Mouse (Mus musculus): ENCODE data around the gene Slc35f3. TPM values are rescaled to one million over a fixed set of nuclear protein-coding genes. Genes with fewer than 3 reads are reported as not detected.
A peak's percentile ranks its signal among the peaks of the same experiment; 100 is the strongest.

Slc35f3 gene
- polyA plus RNA-seq, 1 experiment from 2014 or later: 0.08 TPM

DNA sequence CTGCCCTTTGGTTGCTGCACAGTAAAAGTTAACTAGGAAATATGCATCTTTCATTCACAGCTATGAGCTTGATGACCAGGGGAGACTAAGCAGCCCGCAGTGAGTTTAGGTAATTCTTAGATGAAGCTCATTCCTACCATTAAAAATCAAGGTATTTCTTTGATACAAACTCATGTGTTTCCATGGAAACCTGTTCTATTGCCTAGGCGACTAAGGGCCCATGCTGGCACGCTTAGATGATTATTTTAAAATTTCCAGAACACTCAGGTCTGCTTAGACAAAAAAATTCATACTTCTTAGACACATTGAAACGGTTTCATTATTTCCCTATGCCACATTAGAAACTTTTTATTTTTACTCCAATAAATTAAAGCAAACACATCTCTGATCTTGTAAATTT, 106.7 kb downstream of the Slc35f3 start:
- H3K27me3 ChIP-seq (replicated peaks): 0 out of 2 replicates have a peak, but pooled peaks cover 6% of the 10 kb centered on the region
- ATAC-seq (ENCODE audit: insufficient number of reproducible peaks, low FRiP score): no peak
- H3K4me3 ChIP-seq: no peak overlapping the region
- peaks cover 5% of the 10 kb centered on the region; the same call in 1 of the 2 replicates for H3K9me3 ChIP-seq (replicated peaks)
- no peaks in the 10 kb centered on the region for H3K36me3 ChIP-seq
- H3K9ac ChIP-seq: no peak overlapping the region
- H3K4me1 ChIP-seq (replicated peaks): no peaks in the 10 kb centered on the region
- H3K27ac ChIP-seq (ENCODE audit: poor library complexity, severe bottlenecking): no peak overlapping the region
- H3K4me2 ChIP-seq: no peak overlapping the region
- 71% methylated on average over 4 of the region's 4 CpGs for WGBS

DNA sequence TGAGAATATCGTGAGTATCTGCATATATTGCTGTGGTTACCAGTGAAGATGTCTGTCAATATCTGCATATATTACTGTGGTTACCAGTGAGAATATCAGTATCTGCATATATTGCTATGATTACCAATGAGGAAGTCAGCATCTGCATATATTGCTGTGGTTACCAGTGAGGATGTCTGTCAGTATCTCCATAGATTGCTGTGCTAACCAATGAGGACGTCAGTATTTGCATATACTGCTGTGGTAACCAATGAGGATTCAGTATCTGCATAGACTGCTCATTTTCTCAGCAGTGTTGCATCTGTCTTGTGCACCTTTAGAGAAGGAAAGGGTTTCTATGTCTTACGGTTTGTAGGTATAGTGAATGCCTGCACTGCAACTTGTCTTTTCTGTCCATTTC, 122.5 kb downstream of the Slc35f3 start:
- no peak overlapping the region for H3K27ac ChIP-seq (ENCODE audit: poor library complexity, severe bottlenecking)
- peaks cover 8% of the 10 kb centered on the region for H3K36me3 ChIP-seq
- peaks cover 9% of the 10 kb centered on the region for H3K4me1 ChIP-seq (replicated peaks)
- no peak overlapping the region for H3K4me2 ChIP-seq
- H3K4me3 ChIP-seq: no peak overlapping the region
- 82% methylated on average over 3 of the region's 3 CpGs for WGBS
- no peaks in the 10 kb centered on the region for H3K9me3 ChIP-seq (replicated peaks)
- ATAC-seq (ENCODE audit: insufficient number of reproducible peaks, low FRiP score): no peak
- H3K9ac ChIP-seq: no peak overlapping the region
- H3K27me3 ChIP-seq (replicated peaks): no peaks in the 10 kb centered on the region

DNA sequence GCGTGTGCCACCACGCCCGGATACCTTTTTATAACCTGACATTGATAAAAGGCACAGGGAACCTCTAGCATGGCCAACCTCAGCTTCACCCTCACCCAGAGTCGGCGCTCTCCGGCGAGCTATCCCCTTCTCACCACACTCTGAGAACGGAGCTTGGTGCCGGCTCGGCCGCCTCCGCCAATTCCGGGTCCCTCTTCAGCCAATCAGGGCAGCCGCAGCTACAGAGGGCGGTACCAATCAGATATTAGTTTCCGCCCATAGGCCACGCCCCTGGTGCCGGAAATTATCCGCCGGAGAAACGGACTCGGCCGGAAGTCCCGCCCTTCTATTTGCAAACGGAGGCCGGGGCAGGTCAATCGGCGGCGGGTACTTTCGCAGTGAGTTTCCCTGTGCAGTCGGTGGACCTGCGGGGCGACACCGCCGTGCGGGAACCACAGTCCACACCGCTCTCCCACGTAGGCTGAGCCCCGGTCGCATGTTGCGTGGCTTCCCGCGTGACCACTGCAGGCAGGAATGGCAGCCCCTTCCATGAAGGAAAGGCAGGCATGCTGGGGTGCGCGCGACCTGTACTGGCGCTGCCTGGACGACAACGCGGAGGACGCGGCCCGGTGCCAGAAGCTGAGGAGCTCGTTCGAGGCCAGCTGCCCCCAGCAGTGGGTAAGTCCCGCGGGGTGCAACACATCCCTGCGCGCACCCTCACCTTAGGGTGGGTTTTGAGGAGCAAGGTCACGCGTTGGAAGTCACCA, 124.0 kb downstream of the Slc35f3 start, which contains the start of gene Coa6:
Gene Coa6 (plus strand): TSS at position 342 of the 746 bp plus-strand sequence.
- H3K27me3 ChIP-seq (replicated peaks): no peaks in the 10 kb centered on the region
- peaks cover 23% of the 10 kb centered on the region for H3K36me3 ChIP-seq
- peaks cover 9% of the 10 kb centered on the region for H3K4me1 ChIP-seq (replicated peaks)
- peak within 1 kb of the TSS; percentile 90 for H3K9ac ChIP-seq
- H3K9me3 ChIP-seq (replicated peaks): no peaks in the 10 kb centered on the region
- peak within 1 kb of the TSS; percentile 86 for H3K4me2 ChIP-seq
- WGBS: under 1% methylated on average over 61 of the region's 61 CpGs
- H3K4me3 ChIP-seq: peak within 1 kb of the TSS; percentile 88
- peak; percentile 99 for ATAC-seq (ENCODE audit: insufficient number of reproducible peaks, low FRiP score)
- peak within 1 kb of the TSS; percentile 77 for H3K27ac ChIP-seq (ENCODE audit: poor library complexity, severe bottlenecking)

DNA sequence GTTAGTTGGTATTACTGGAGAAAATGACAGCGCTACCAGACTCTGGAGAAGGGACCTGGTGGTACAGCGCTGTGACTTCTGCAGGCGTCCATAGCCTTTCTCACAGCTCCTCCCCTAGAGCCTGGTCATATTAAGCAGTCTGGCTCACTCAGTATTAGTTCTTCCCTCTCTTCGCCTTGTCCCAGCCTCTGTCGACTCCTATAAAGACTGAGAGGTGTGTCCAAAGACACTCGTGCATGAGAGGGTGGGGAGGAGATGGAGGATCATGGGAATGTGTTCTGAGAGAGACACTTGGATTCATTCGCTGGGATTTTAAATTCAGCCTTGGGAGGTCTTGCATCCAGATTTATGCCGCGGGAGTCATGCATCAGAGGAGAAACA, 124.6 kb downstream of the Slc35f3 start:
- no peaks in the 10 kb centered on the region for H3K27me3 ChIP-seq (replicated peaks)

DNA sequence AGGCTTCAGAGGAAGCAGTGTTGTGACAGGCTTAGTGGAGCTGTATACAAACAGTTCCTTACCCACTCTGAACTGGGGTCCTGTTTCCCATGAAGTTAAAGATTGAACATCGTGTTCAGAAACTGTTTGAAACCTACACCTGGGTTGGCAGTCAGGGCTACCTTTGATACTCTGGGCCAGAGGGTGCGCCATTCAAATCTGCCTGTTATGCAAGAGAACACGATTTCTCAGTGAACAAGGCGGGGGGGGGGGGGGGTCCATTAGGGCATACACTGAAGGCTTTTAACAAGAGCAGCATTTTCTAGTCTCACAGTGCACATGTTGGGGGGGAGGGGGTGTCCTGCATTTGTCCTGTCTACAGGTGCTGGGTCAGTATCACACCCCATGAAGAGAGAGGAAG, 125.8 kb downstream of the Slc35f3 start:
- no peaks in the 10 kb centered on the region for H3K27me3 ChIP-seq (replicated peaks)
- H3K4me3 ChIP-seq: no peak overlapping the region
- peaks cover 40% of the 10 kb centered on the region for H3K36me3 ChIP-seq
- H3K4me2 ChIP-seq: no peak overlapping the region
- no peaks in the 10 kb centered on the region for H3K9me3 ChIP-seq (replicated peaks)
- WGBS: 90% methylated on average over 4 of the region's 4 CpGs
- peaks cover 9% of the 10 kb centered on the region for H3K4me1 ChIP-seq (replicated peaks)
- ATAC-seq (ENCODE audit: insufficient number of reproducible peaks, low FRiP score): no peak
- H3K9ac ChIP-seq: no peak overlapping the region
- no peak overlapping the region for H3K27ac ChIP-seq (ENCODE audit: poor library complexity, severe bottlenecking)

More for the DNA sequence above, 124.6 kb downstream of the Slc35f3 start:
- Histone ChIP-seq H3K4me3 (peak overlapping the region; percentile 88), H3K4me2 (peak overlapping the region; percentile 86), H3K9me3 (replicated peaks) (no peaks in the 10 kb centered on the region), H3K4me1 (replicated peaks) (peaks cover 9% of the 10 kb centered on the region), H3K27ac (ENCODE audit: poor library complexity, severe bottlenecking) (peak overlapping the region; percentile 77), H3K9ac (peak overlapping the region; percentile 90), H3K36me3 (peaks cover 28% of the 10 kb centered on the region)
- peak; percentile 22; the same call in 1 of the 2 replicates for ATAC-seq (ENCODE audit: insufficient number of reproducible peaks, low FRiP score)
- WGBS: 7% methylated on average over 9 of the region's 9 CpGs

DNA sequence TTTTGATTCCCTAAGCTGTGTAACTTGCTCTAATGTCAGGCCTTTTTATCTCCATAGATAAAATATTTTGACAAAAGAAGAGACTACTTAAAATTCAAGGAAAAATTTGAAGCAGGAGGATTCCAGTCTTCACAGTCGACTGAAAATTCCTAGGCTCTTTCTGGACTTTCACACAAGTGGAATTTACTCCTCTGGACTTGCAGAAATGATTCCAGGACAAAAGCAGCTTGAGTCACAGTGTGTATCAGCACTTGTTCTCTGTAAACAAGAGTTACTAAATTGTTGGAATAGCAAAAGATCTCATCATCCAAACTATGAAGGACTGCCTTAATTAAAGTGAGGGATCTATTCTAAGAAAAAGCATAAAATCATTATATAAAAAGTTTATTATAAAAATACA, 126.6 kb downstream of the Slc35f3 start:
- Histone ChIP-seq H3K27ac (ENCODE audit: poor library complexity, severe bottlenecking) (no peak overlapping the region), H3K4me2 (no peak overlapping the region), H3K9me3 (replicated peaks) (no peaks in the 10 kb centered on the region), H3K4me1 (replicated peaks) (peaks cover 9% of the 10 kb centered on the region), H3K27me3 (replicated peaks) (no peaks in the 10 kb centered on the region), H3K36me3 (peaks cover 47% of the 10 kb centered on the region), H3K9ac (no peak overlapping the region), H3K4me3 (no peak overlapping the region)
- WGBS: 66% methylated on average over 1 of the region's 1 CpGs
- ATAC-seq (ENCODE audit: insufficient number of reproducible peaks, low FRiP score): no peak

DNA sequence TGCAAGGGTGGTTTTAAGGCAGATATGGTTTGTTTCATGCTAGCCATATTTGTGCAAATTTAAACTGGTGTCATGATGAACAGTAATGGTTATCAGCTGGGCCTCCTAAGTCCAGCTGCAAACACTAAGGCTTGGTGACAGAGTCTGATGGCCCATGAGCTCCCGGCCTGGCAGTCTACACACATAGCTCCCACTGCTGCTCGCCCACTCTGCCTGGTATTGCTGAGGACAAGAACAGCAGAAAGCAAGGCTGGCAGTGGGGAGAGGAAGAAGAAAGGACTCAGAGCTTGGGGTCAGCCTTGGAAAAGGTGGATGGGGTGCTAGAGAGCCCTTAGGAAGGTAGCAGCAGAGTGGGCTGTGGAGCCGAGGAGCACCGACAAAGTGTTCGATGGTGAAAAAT, 131.3 kb downstream of the Slc35f3 start:
- ATAC-seq (ENCODE audit: insufficient number of reproducible peaks, low FRiP score): no peak
- H3K9me3 ChIP-seq (replicated peaks): no peaks in the 10 kb centered on the region
- WGBS: 91% methylated on average over 5 of the region's 5 CpGs
- H3K4me3 ChIP-seq: no peak overlapping the region
- H3K36me3 ChIP-seq: peaks cover 72% of the 10 kb centered on the region
- H3K27me3 ChIP-seq (replicated peaks): no peaks in the 10 kb centered on the region
- H3K4me1 ChIP-seq (replicated peaks): no peaks in the 10 kb centered on the region
- H3K27ac ChIP-seq (ENCODE audit: poor library complexity, severe bottlenecking): no peak overlapping the region
- no peak overlapping the region for H3K9ac ChIP-seq
- no peak overlapping the region for H3K4me2 ChIP-seq

DNA sequence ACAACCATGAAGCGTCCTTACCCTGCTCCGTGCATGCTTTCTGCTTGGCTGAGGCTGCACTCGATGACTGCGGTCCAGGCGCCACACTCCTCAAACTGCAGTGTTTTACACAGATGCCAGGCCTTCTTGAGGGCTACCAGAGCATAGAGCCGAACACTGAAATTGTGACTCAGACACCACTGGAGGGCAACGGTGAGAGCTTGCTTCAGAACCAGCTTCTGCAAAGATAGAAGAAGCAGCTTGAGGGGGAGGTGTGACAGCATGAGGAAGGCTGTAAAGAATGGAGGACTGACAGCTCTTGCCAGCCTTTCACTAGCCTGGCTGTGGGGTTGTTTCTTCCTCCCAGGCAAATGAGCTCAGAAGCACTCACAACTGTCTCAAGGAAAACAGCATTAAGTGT, 135.5 kb downstream of the Slc35f3 start:
- WGBS: 74% methylated on average over 7 of the region's 7 CpGs

DNA sequence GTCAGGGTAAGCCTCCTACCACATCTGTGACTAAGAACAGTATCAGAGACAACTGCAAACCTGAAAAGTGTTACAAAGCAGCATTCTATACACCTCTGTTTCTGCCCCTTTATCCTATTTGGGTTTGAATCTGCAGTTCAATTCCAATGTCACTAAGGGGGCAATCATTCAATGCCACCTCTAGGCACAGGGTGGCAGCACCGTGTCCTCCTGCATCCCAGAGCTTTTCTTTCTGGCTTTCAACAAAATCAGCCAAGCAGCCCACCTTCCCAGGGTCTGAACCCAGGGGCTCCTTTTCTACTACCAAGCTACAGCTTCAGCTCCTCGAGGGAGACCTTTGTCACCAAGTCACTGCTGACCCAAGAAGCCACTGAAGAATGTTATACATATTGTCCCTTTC, 140.6 kb downstream of the Slc35f3 start:
- Histone ChIP-seq H3K9me3 (replicated peaks) (no peaks in the 10 kb centered on the region), H3K4me2 (no peak overlapping the region), H3K27me3 (replicated peaks) (no peaks in the 10 kb centered on the region), H3K27ac (ENCODE audit: poor library complexity, severe bottlenecking) (no peak overlapping the region), H3K9ac (no peak overlapping the region), H3K4me3 (no peak overlapping the region), H3K36me3 (peaks cover 48% of the 10 kb centered on the region), H3K4me1 (replicated peaks) (no peaks in the 10 kb centered on the region)
- ATAC-seq (ENCODE audit: insufficient number of reproducible peaks, low FRiP score): no peak
- WGBS: 61% methylated on average over 2 of the region's 2 CpGs

More for the DNA sequence above, 135.5 kb downstream of the Slc35f3 start:
- H3K27ac ChIP-seq (ENCODE audit: poor library complexity, severe bottlenecking): no peak overlapping the region
- H3K27me3 ChIP-seq (replicated peaks): no peaks in the 10 kb centered on the region
- no peak for ATAC-seq (ENCODE audit: insufficient number of reproducible peaks, low FRiP score)
- H3K9ac ChIP-seq: no peak overlapping the region
- H3K36me3 ChIP-seq: peaks cover 70% of the 10 kb centered on the region
- no peaks in the 10 kb centered on the region for H3K9me3 ChIP-seq (replicated peaks)
- H3K4me2 ChIP-seq: no peak overlapping the region
- H3K4me1 ChIP-seq (replicated peaks): no peaks in the 10 kb centered on the region
- no peak overlapping the region for H3K4me3 ChIP-seq

Other genes with a start within 250 kb of the Slc35f3 start
- gene Coa6, start 124.0 kb downstream of the Slc35f3 start, polyA plus RNA-seq (2016; fragmentation: Nextera tagmentation; extraction: Ambion mirVana): 53.9 and 54.9 TPM in 2 replicates
- 2.4 and 2.6 TPM in 2 replicates for gene Tarbp1, start 176.5 kb downstream of the Slc35f3 start, polyA plus RNA-seq (2016; fragmentation: Nextera tagmentation; extraction: Ambion mirVana)